Mouse (Mus musculus): Measurements from ENCODE around the gene Ano6. TPM values are rescaled to one million over a fixed set of nuclear protein-coding genes. Genes with fewer than 3 reads are reported as not detected.

The Ano6 gene
- 51.5 and 63.1 TPM in 2 replicates for polyA plus RNA-seq (2015; fragmentation: Nextera tagmentation; extraction: Ambion mirVana)

DNA sequence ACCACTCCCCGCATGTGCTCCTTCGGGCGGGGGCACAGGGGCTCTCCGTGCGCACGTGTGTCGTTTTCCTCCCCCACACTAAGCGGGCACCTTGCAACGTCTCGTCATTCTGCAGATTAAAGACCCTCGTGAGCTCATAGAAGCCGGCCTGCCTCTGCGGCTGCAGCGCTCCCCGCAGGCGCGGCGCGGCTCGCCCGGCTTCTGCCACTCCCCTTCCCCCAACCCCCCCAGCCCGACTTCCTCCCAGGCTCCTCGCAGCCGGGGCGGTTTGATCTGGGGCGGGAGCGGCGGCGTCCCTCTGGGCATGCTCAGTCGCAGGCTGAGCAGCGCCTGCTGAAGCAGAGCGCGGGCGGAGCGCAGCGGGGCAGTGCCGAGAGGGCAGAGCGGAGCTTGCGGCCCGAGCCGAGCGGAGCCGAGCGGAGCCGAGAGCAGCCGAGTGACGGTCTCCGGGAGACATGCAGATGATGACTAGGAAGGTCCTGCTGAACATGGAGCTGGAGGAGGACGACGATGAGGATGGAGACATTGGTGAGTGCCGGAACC lies at the start of gene Ano6:
Ano6 (plus strand) TSS at position 315 of the 543 bp plus-strand sequence.
- H3K9me3 ChIP-seq (ENCODE audit: control insufficient read depth, low read length) = no peaks in the 10 kb centered on the region
- H3K9ac ChIP-seq (ENCODE audit: low read depth, low read length) = peak within 1 kb of the TSS; percentile 92
- peak within 1 kb of the TSS; percentile 89 for H3K4me3 ChIP-seq (ENCODE audit: low read length)
- no peaks in the 10 kb centered on the region for H3K27me3 ChIP-seq (replicated peaks; ENCODE audit: control insufficient read depth, insufficient read depth, low read length)
- H3K36me3 ChIP-seq (ENCODE audit: control insufficient read depth, insufficient read depth, low read length) = no peaks in the 10 kb centered on the region
- H3K27ac ChIP-seq (ENCODE audit: low read length) = peak within 1 kb of the TSS; percentile 90
- H3K4me2 ChIP-seq (ENCODE audit: low read depth, low read length) = peak within 1 kb of the TSS; percentile 79
- peak; percentile 92 for ATAC-seq
- under 1% methylated on average over 50 of the region's 51 CpGs for WGBS
- H3K4me1 ChIP-seq (ENCODE audit: control insufficient read depth, insufficient read depth, low read length) = peaks cover 25% of the 10 kb centered on the region

- Histone ChIP-seq H3K4me2 (ENCODE audit: low read depth, low read length) (no peak overlapping the region), H3K36me3 (ENCODE audit: control insufficient read depth, insufficient read depth, low read length) (no peaks in the 10 kb centered on the region), H3K9me3 (ENCODE audit: control insufficient read depth, low read length) (no peaks in the 10 kb centered on the region), H3K27me3 (replicated peaks; ENCODE audit: control insufficient read depth, insufficient read depth, low read length) (no peaks in the 10 kb centered on the region), H3K4me3 (ENCODE audit: low read length) (no peak overlapping the region), H3K27ac (ENCODE audit: low read length) (no peak overlapping the region), H3K9ac (ENCODE audit: low read depth, low read length) (no peak overlapping the region), H3K4me1 (ENCODE audit: control insufficient read depth, insufficient read depth, low read length) (no peaks in the 10 kb centered on the region)
- peak; percentile 52; the same call in 1 of the 2 replicates for ATAC-seq
- 84% methylated on average over 6 of the region's 6 CpGs for WGBS
Measured at GRCm38 (mm10) chr15:95742955-95743354, 47.7 kb upstream of the Ano6 start.

GRCm38 (mm10) chr15:95743856-95744255 lies 46.8 kb upstream of the Ano6 start:
- H3K36me3 ChIP-seq (ENCODE audit: control insufficient read depth, insufficient read depth, low read length) = no peaks in the 10 kb centered on the region
- H3K27ac ChIP-seq (ENCODE audit: low read length) = no peak overlapping the region
- no peak overlapping the region for H3K4me3 ChIP-seq (ENCODE audit: low read length)
- no peak overlapping the region for H3K9ac ChIP-seq (ENCODE audit: low read depth, low read length)
- H3K4me1 ChIP-seq (ENCODE audit: control insufficient read depth, insufficient read depth, low read length) = no peaks in the 10 kb centered on the region
- no peak overlapping the region for H3K4me2 ChIP-seq (ENCODE audit: low read depth, low read length)
- no peaks in the 10 kb centered on the region for H3K27me3 ChIP-seq (replicated peaks; ENCODE audit: control insufficient read depth, insufficient read depth, low read length)
- WGBS = 63% methylated on average over 2 of the region's 2 CpGs
- no peak for ATAC-seq
- H3K9me3 ChIP-seq (ENCODE audit: control insufficient read depth, low read length) = no peaks in the 10 kb centered on the region

DNA sequence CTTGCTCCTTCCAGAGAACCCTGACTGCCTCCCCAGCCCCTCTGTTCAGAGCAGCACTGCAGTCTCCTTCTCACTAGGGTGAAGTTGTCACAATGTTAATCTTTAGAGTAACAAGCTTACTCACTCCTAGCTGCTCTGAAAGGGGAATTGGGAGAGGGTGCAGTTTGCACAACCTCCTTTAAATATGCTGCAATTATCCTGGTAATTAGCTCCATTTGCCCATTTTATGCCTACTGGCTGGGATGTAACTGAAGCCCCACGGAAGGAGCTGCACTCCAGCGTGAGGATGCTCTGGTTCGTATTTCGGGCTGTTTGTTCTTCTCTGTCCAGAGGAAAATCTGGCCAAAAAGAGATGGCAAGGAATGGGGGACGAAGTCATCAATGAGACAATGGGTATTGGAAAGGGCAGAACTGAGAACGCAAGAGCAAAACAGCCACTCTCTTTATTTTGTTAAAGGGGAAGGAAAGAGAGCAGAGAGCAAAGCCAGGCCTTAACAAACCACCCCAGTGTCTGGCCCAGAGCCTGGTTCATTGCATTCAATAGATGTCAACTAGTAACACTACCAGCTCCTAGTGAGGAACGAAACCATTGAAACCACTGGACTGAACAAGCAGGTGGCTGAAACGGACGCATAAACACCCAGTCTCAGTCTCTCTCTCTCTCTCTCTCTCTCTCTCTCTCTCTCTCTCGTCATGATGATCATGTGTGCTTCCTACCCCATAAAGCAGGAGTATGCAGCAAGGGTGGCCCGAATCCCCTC lies 45.1 kb upstream of the Ano6 start:
- 67% methylated on average over 10 of the region's 11 CpGs for WGBS
- Histone ChIP-seq H3K27me3 (replicated peaks; ENCODE audit: control insufficient read depth, insufficient read depth, low read length) (no peaks in the 10 kb centered on the region), H3K9ac (ENCODE audit: low read depth, low read length) (no peak overlapping the region), H3K4me2 (ENCODE audit: low read depth, low read length) (no peak overlapping the region), H3K9me3 (ENCODE audit: control insufficient read depth, low read length) (no peaks in the 10 kb centered on the region), H3K36me3 (ENCODE audit: control insufficient read depth, insufficient read depth, low read length) (no peaks in the 10 kb centered on the region), H3K4me1 (ENCODE audit: control insufficient read depth, insufficient read depth, low read length) (no peaks in the 10 kb centered on the region), H3K27ac (ENCODE audit: low read length) (no peak overlapping the region), H3K4me3 (ENCODE audit: low read length) (no peak overlapping the region)
- no peak for ATAC-seq

DNA sequence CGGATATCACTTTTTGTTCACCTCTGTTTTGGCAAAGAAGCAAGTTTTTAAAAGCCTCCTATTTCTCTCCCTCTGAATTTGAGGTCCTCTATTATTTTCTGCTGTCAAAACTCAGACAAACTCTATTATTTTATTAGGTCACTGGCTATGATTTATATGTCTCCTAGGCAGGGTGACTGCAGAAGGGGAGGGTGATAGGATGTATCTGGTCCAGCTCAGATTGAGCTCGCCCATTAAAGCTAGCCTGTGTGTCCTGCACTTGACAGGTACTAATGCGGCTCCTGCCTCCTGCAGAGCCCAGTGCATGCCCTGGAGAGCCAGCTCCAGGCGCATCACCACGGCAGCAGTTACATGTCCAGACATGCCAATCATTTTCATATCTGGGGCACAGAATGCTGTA lies 44.1 kb upstream of the Ano6 start:
- H3K36me3 ChIP-seq (ENCODE audit: control insufficient read depth, insufficient read depth, low read length) = no peaks in the 10 kb centered on the region
- no peaks in the 10 kb centered on the region for H3K9me3 ChIP-seq (ENCODE audit: control insufficient read depth, low read length)
- H3K4me3 ChIP-seq (ENCODE audit: low read length) = no peak overlapping the region
- no peaks in the 10 kb centered on the region for H3K4me1 ChIP-seq (ENCODE audit: control insufficient read depth, insufficient read depth, low read length)
- no peak overlapping the region for H3K9ac ChIP-seq (ENCODE audit: low read depth, low read length)
- no peaks in the 10 kb centered on the region for H3K27me3 ChIP-seq (replicated peaks; ENCODE audit: control insufficient read depth, insufficient read depth, low read length)
- H3K4me2 ChIP-seq (ENCODE audit: low read depth, low read length) = no peak overlapping the region
- 57% methylated on average over 5 of the region's 5 CpGs for WGBS
- no peak overlapping the region for H3K27ac ChIP-seq (ENCODE audit: low read length)
- no peak for ATAC-seq

DNA sequence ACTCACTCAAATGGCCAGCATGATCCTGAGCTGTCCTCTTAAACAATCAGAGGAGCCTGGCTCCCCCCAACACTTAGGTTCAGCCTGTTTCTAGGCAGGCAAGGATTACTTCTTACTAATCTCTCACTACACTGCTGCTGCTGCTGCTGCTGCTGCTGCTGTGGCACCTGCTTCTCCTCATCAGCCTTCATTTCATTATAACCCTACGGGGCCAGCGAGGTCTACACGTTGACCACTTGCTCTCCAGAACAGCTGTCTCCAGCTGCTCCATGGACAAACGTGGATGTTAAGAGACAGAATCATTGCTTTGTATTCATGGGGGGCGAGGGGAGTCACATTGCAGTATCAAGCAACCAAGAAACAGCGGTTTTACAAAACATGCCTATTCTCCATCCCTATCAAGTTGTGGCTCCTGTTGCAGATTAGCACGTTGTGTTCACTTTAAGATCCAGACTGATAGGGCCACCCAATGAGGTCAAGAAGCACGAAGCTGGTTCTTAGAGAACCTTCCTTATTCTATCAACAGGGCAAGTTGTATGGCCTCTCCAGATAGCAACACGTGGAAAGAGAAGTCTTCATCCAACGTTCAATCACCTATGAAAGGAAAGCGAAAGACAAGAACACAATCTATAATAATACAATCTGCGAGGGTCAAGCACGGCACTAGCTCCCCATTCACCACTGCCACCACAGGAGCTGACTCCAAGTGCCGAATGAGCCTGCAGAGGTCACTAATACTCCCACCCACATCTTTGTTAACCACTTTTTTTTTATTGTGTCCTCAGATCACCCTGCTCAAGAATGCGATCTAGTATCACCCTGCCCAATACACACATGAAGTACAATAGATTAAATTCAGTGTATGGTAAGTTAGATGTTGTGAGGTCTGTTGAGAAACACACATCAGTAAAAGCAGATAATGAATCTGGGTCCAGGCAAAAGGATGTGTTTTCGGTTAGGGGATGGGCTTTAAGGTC lies 43.4 kb upstream of the Ano6 start:
- Histone ChIP-seq H3K27ac (ENCODE audit: low read length) (no peak overlapping the region), H3K9me3 (ENCODE audit: control insufficient read depth, low read length) (no peaks in the 10 kb centered on the region), H3K4me2 (ENCODE audit: low read depth, low read length) (no peak overlapping the region), H3K9ac (ENCODE audit: low read depth, low read length) (no peak overlapping the region), H3K4me1 (ENCODE audit: control insufficient read depth, insufficient read depth, low read length) (0 out of 2 replicates have a peak, but pooled peaks cover under 1% of the 10 kb centered on the region), H3K4me3 (ENCODE audit: low read length) (no peak overlapping the region), H3K36me3 (ENCODE audit: control insufficient read depth, insufficient read depth, low read length) (no peaks in the 10 kb centered on the region), H3K27me3 (replicated peaks; ENCODE audit: control insufficient read depth, insufficient read depth, low read length) (no peaks in the 10 kb centered on the region)
- ATAC-seq = no peak
- 78% methylated on average over 16 of the region's 16 CpGs for WGBS

DNA sequence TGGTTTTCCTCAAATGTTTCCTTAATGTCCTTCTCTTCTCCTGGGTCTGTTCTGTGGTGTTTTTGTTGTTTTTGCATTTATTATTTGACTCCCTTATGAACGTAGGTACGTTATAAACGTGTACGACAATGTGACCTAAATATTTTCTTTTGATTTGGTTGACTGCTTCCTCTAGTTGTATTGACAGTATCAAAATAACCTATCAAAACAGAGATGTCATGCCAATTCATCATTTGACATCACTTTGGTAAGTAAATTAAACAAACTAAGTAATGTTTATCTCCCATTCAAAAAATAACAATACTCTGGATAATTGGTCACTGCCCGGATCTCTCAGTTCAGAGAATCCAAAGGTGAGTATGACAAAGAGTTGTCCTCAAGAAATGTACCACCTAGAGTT lies 41.4 kb upstream of the Ano6 start:
- 72% methylated on average over 5 of the region's 5 CpGs for WGBS
- no peak for ATAC-seq
- Histone ChIP-seq H3K27ac (ENCODE audit: low read length) (no peak overlapping the region), H3K36me3 (ENCODE audit: control insufficient read depth, insufficient read depth, low read length) (no peaks in the 10 kb centered on the region), H3K27me3 (replicated peaks; ENCODE audit: control insufficient read depth, insufficient read depth, low read length) (no peaks in the 10 kb centered on the region), H3K4me1 (ENCODE audit: control insufficient read depth, insufficient read depth, low read length) (peaks cover 3% of the 10 kb centered on the region; the same call in 1 of the 2 replicates), H3K9ac (ENCODE audit: low read depth, low read length) (no peak overlapping the region), H3K4me2 (ENCODE audit: low read depth, low read length) (no peak overlapping the region), H3K9me3 (ENCODE audit: control insufficient read depth, low read length) (no peaks in the 10 kb centered on the region), H3K4me3 (ENCODE audit: low read length) (no peak overlapping the region)

- Histone ChIP-seq H3K27me3 (replicated peaks; ENCODE audit: control insufficient read depth, insufficient read depth, low read length) (no peaks in the 10 kb centered on the region), H3K9me3 (ENCODE audit: control insufficient read depth, low read length) (no peaks in the 10 kb centered on the region), H3K36me3 (ENCODE audit: control insufficient read depth, insufficient read depth, low read length) (no peaks in the 10 kb centered on the region), H3K9ac (ENCODE audit: low read depth, low read length) (no peak overlapping the region), H3K4me1 (ENCODE audit: control insufficient read depth, insufficient read depth, low read length) (peaks cover 3% of the 10 kb centered on the region; the same call in 1 of the 2 replicates), H3K4me2 (ENCODE audit: low read depth, low read length) (no peak overlapping the region), H3K4me3 (ENCODE audit: low read length) (no peak overlapping the region), H3K27ac (ENCODE audit: low read length) (no peak overlapping the region)
- WGBS = 84% methylated on average over 21 of the region's 21 CpGs
- no peak for ATAC-seq
Measured at GRCm38 (mm10) chr15:95750038-95750437, 40.6 kb upstream of the Ano6 start.
